Mouse (Mus musculus) monocyte, adult 59 days (primary cell): ENCODE data around the gene Mettl4. TPM values are rescaled to one million over a fixed set of nuclear protein-coding genes. Genes with fewer than 3 reads are reported as not detected.

Source experiments
- total RNA-seq, 2 experiments: library from RNA; stranded (reverse); gene quantifications; one replicate each; pipeline ENCODE4 v1.2.4; 2023

Mettl4 gene
- 1 to 10 TPM; 5.9 to 7.4 TPM for total RNA-seq

GRCm38 (mm10) chr17:94749466-94750135 is at the start of gene Mettl4:
Gene Mettl4, minus strand, starts transcription at chr17:94750019.

